Mouse (Mus musculus) ES-E14 (cell line): ENCODE data around the gene Klf12. TPM values are rescaled to one million over a fixed set of nuclear protein-coding genes. Genes with fewer than 3 reads are reported as not detected.

Source experiments
- DNase-seq: peaks from one replicate; pipeline ENCODE4 v3.0.0-alpha.2; 2013; ENCODE audit warnings: low read depth, low spot score
- H3K27ac ChIP-seq: 2 replicates; pipeline ENCODE4 v1.5.1; 2012; ENCODE audit warnings: low read depth, mild to moderate bottlenecking, low read length, moderate library complexity, mixed read lengths; ENCODE audit not compliant: poor library complexity, insufficient read depth, severe bottlenecking
- H3K36me3 ChIP-seq: 2 replicates; pipeline ENCODE4 v1.6.1; 2012; ENCODE audit warnings: mild to moderate bottlenecking, low read length, moderate library complexity, mixed read lengths; ENCODE audit not compliant: control insufficient read depth, poor library complexity, insufficient read depth, severe bottlenecking
- H3K4me1 ChIP-seq, 2 experiments: fragments of 150-350 bp in 1 of 2; sonication (generic) in 1 of 2; 2 replicates each; pipeline ENCODE4 v1.6.1; 2012; ENCODE audit warnings: low read length in 2 of 2, mild to moderate bottlenecking in 1 of 2, mixed read lengths in 1 of 2; ENCODE audit not compliant: control insufficient read depth in 2 of 2, insufficient read depth in 2 of 2, poor library complexity in 1 of 2
- H3K4me3 ChIP-seq, 2 experiments: fragments of 150-350 bp in 1 of 2; sonication (generic) in 1 of 2; 2 replicates each; pipeline ENCODE4 v1.5.1; 2012; ENCODE audit warnings: low read length in 2 of 2, low read depth in 1 of 2, mild to moderate bottlenecking in 1 of 2, mixed read lengths in 1 of 2; ENCODE audit not compliant: insufficient read depth in 1 of 2, poor library complexity in 1 of 2, severe bottlenecking in 1 of 2
- H3K9ac ChIP-seq: 2 replicates; pipeline ENCODE4 v1.6.1; 2012; ENCODE audit warnings: low read depth, mild to moderate bottlenecking, low read length, mixed read lengths; ENCODE audit not compliant: poor library complexity, insufficient read depth, severe bottlenecking
- H3K9me3 ChIP-seq: fragments of 150-350 bp; sonication (generic); 2 replicates; pipeline ENCODE4 v1.6.1; 2012; ENCODE audit warnings: low read depth, mild to moderate bottlenecking, low read length; ENCODE audit not compliant: control insufficient read depth, insufficient read depth
- CHD2 ChIP-seq: IDR thresholded peaks from 2 replicates; pipeline ENCODE4 v1.6.1; 2014; ENCODE audit warnings: mild to moderate bottlenecking, low read depth, low read length, inconsistent platforms
- HCFC1 ChIP-seq: IDR thresholded peaks from 2 replicates; pipeline ENCODE4 v1.6.1; 2012; ENCODE audit warnings: low read length, inconsistent platforms, borderline replicate concordance; ENCODE audit not compliant: insufficient read depth
- MAFK ChIP-seq: IDR thresholded peaks from 2 replicates; pipeline ENCODE4 v1.6.1; 2014; ENCODE audit warnings: mild to moderate bottlenecking, low read depth, low read length, inconsistent platforms; ENCODE audit not compliant: insufficient read depth
- ZC3H11A ChIP-seq: IDR thresholded peaks from 2 replicates; pipeline ENCODE4 v1.6.1; 2012; ENCODE audit warnings: low read depth, mild to moderate bottlenecking, inconsistent platforms, low read length, borderline replicate concordance
- ZNF384 ChIP-seq: IDR thresholded peaks from 2 replicates; pipeline ENCODE4 v1.6.1; 2012; ENCODE audit warnings: low read depth, low read length, inconsistent platforms
- in situ Hi-C, 2 experiments: fragments of 600-800 bp; cut with MboI; formaldehyde crosslinking; loops; one replicate each; pipeline ENCODE4 v1.15.1; 2025; ENCODE audit warnings: low sequenced_read_pairs in 2 of 2, inconsistent platforms in 1 of 2; ENCODE audit not compliant: unreplicated experiment in 2 of 2
- total RNA-seq: library from RNA; depleted of rRNA; stranded (reverse); fragments of 300-350 nt; gene quantifications from 2 replicates; pipeline ENCODE4 v1.2.3, GENCODE M21; 2012

The Klf12 gene
- total RNA-seq, 1 experiment, result 8.7 TPM

DNA sequence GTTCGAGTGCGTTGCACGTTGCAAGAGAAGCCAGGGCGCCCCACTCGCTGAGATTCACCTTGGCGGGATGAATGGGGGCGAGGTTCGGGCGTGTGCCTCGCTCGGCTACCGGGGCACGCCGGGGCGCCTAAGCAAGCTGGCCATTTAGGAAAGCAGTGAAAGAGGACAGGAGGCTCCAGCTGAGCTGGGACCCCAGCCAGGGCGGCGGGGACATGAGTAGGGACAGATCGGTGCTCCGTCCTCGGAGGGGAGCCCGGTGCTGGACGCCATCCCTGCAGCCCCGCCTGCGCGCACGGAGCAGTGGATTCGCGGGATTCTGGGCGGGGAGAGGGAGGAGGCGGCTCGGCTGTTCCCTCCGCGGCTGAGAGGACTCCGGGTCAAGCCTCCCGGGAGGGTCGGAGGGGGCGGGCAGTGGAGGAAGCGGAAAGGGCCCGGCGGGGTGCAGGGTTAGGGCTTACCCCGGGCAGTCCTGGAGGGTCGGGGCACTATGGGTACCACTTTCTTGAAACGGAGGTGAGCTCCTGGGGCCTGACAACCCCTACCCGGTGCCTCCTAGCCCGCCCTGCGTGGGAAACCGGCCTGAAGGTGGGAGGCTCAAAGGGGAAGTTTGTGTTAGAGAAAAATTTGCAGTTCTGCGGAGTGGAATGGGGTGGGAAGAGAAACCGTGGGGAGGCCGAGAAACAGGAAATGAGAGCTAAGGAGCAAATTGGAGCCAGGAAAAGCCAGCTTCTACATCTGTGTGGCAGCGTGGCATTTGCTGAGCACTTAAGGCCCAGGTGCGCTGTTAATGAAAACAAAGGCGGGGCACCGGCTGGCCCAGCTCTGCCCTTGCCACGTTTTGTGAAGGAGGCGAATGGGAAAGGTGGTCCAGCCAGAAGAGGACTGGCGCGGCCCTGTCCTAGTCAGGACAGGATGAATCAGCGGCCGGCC, 1.4 kb upstream of the Klf12 start:
- Histone ChIP-seq H3K4me1 (peaks cover 9 to 14% of the 10 kb centered on the region in 2 experiments; a peak in 3 of 4 replicates), H3K27ac (peak overlapping the region; percentile 100), H3K9me3 (no peaks in the 10 kb centered on the region), H3K4me3 (peak overlapping the region; percentile 87 to 89), H3K36me3 (peaks cover 2% of the 10 kb centered on the region; the same call in 1 of the 2 replicates), H3K9ac (peak overlapping the region; percentile 88)
- TF ChIP-seq MAFK, result no peak
- TF ChIP-seq ZNF384, result no peak
- TF ChIP-seq CHD2, result no peak
- no peak for TF ChIP-seq ZC3H11A
- no peak; the same call in 1 of the 2 replicates for TF ChIP-seq HCFC1
- in situ Hi-C loops, result no loop called here
- no peak for DNase-seq

DNA sequence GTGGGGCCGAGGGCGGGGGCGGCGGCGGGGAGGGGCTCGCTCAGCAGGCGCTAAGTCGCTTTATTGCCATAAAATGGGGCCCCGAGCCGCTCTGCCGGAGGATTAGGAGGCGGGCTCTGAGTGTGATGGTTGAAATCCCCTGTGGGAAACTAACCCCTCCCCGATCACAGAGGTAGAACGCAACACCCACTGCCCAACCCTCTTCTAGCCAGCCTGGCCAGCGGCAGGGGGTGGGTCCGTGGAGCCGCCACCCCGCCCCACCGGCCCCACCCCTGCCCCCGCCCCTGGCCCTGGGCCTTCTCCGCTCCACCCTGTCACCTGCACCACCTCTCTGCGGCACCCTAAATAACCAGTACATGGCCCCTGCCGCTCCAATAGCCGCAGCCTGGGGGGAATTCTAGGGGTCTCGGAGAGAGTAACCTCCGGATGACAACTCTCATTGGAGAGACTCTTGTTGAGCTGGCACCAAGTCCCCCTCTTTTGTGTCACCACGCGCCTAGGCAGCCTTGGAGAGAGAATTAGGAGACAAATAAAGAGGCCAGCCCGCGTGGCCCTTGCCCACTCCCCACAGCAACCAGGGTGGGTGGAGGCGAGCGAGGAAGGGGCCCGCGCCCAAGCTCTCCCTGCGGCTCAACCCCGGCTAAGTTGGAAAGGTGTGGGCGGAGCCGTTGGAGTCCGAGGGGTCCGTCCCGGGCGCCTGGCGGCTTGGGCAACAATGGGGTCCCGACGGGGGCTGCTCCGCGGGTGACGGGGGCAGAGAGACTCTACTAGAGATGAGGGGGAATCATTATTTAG, 579 bp upstream of the Klf12 start:
- in situ Hi-C loops, result no loop called here
- Histone ChIP-seq H3K9me3 (no peaks in the 10 kb centered on the region), H3K27ac (peak overlapping the region; percentile 100), H3K4me1 (peaks cover 6 to 14% of the 10 kb centered on the region in 2 experiments; a peak in 3 of 4 replicates), H3K9ac (peak overlapping the region; percentile 88), H3K4me3 (peak overlapping the region; percentile 87 to 89), H3K36me3 (peaks cover 5% of the 10 kb centered on the region; the same call in 1 of the 2 replicates)
- TF ChIP-seq ZNF384 (no peak), CHD2 (no peak), ZC3H11A (no peak), HCFC1 (no peak), MAFK (no peak)
- peak; percentile 89 for DNase-seq

DNA sequence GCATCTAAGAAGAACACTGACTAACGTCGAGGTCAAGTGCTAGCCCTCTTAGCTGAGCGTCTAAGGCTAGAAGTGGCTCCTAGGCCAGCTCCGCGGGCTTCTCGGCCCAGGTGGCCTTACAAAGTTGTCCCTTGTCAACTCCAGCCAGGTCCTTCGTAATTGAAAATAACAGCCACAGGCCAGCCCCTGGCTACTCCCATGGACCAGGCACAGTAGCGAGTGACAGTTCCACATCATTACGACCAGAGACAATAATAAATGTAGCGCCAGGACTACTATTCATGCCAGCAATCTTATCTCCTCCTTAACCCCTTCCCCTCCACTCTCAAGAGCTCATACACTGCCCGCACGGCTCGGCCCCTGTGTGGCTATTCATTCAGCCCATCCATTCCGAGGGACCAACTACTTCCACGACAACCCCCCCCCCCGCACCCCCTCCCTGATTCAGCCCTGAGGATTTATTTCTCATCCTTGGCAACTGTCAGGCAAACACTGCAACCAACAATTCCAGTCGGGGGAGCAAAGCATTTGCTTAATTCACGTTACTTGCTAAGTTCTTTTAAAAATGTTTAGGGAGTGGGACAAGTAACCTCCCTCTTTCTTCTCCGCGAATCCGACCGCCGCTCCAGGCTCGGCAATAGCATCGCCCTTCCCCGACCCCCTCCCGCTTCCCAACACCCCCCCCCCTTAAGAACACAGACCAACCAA, 914 bp downstream of the Klf12 start:
- peaks cover 3 to 14% of the 10 kb centered on the region in 2 experiments; a peak in 3 of 4 replicates for H3K4me1 ChIP-seq
- peak overlapping the region; percentile 100; the same call in 1 of the 2 replicates for H3K27ac ChIP-seq
- in situ Hi-C loops, result no loop called here
- DNase-seq, result no peak
- no peaks in the 10 kb centered on the region for H3K9me3 ChIP-seq
- peak overlapping the region; percentile 69 for H3K9ac ChIP-seq
- H3K36me3 ChIP-seq, result peaks cover 9% of the 10 kb centered on the region; the same call in 1 of the 2 replicates
- H3K4me3 ChIP-seq, result peak overlapping the region; percentile 82 to 89
- TF ChIP-seq MAFK, result no peak
- no peak for TF ChIP-seq ZC3H11A
- no peak for TF ChIP-seq CHD2

- Histone ChIP-seq H3K36me3 (peaks cover 11% of the 10 kb centered on the region; the same call in 1 of the 2 replicates), H3K4me1 (peaks cover 3 to 9% of the 10 kb centered on the region in 2 experiments; a peak in 3 of 4 replicates), H3K4me3 (peak overlapping the region; percentile 82 to 89), H3K9ac (peak overlapping the region; percentile 11; the same call in 1 of the 2 replicates), H3K9me3 (no peaks in the 10 kb centered on the region), H3K27ac (peak overlapping the region; percentile 100; the same call in 1 of the 2 replicates)
- TF ChIP-seq MAFK (no peak), ZNF384 (no peak), ZC3H11A (no peak), HCFC1 (no peak), CHD2 (no peak)
- in situ Hi-C loops, result no loop called here
- DNase-seq, result no peak
These were observed 1.8 kb downstream of the Klf12 start for GRCm38 (mm10) chr14:100282651-100283050.
